Mouse (Mus musculus) intestine, embryonic 16.5 days (tissue): ENCODE results near the gene Gm2115. TPM values are rescaled to one million over a fixed set of nuclear protein-coding genes. Genes with fewer than 3 reads are reported as not detected.

Experiments used
- ATAC-seq: fragments of 200-750 bp; cut with Nextera tagmentation; 2 replicates; pipeline ENCODE4 v1.8.0; 2017; ENCODE audit warnings: moderate TSS enrichment, moderate library complexity
- H3K27ac ChIP-seq: fragments of 300-500 bp; sonication (generic); 2 replicates; pipeline ENCODE4 v1.5.1; 2014; ENCODE audit warnings: mild to moderate bottlenecking, low read length
- H3K27me3 ChIP-seq: fragments of 300-500 bp; sonication (generic); replicated peaks from 2 replicates; pipeline ENCODE4 v1.6.1; 2014; ENCODE audit warnings: low read length, control low read depth, mixed read lengths; ENCODE audit not compliant: control insufficient read depth, insufficient read depth
- H3K36me3 ChIP-seq: fragments of 300-500 bp; sonication (generic); 2 replicates; pipeline ENCODE4 v1.6.1; 2014; ENCODE audit warnings: low read length, control low read depth; ENCODE audit not compliant: control insufficient read depth, insufficient read depth
- H3K4me1 ChIP-seq: fragments of 300-500 bp; sonication (generic); 2 replicates; pipeline ENCODE4 v1.6.1; 2014; ENCODE audit warnings: low read length, control low read depth, mixed read lengths; ENCODE audit not compliant: control insufficient read depth, insufficient read depth
- H3K4me2 ChIP-seq: fragments of 300-500 bp; sonication (generic); 2 replicates; pipeline ENCODE4 v1.6.1; 2014; ENCODE audit warnings: low read depth, low read length, control low read depth
- H3K4me3 ChIP-seq: fragments of 300-500 bp; sonication (generic); 2 replicates; pipeline ENCODE4 v1.5.1; 2014; ENCODE audit warnings: mild to moderate bottlenecking, low read length
- H3K9ac ChIP-seq: fragments of 300-500 bp; sonication (generic); 2 replicates; pipeline ENCODE4 v1.6.1; 2014; ENCODE audit warnings: low read depth, low read length
- H3K9me3 ChIP-seq: fragments of 300-500 bp; sonication (generic); 2 replicates; pipeline ENCODE4 v1.6.1; 2016; ENCODE audit warnings: low read length, control low read depth; ENCODE audit not compliant: control insufficient read depth
- WGBS: fragments of 180-500 bp; shearing (Covaris S2); extraction: QIAGEN DNeasy Blood & Tissue Kit; methylation state at CpG from one replicate; pipeline ENCODE4 v1.1.7; 2014; 5-methylcytosine and 5-hydroxymethylcytosine counted together
- polyA plus RNA-seq: library from polyadenylated mRNA; unstranded; fragments of >200 nt; fragmentation: Nextera tagmentation; extraction: Ambion mirVana; gene quantifications from 2 replicates; pipeline ENCODE4 v1.2.1, GENCODE M21; 2015

Gene Gm2115
- polyA plus RNA-seq, 1 experiment from 2014 or later: 1.4 TPM

GRCm38 (mm10) chr7:84534632-84535031, 5.9 kb downstream of the Gm2115 start:
- Histone ChIP-seq H3K9ac (no peak overlapping the region), H3K27ac (no peak overlapping the region), H3K27me3 (0 out of 2 replicates have a peak, but pooled peaks cover 3% of the 10 kb centered on the region), H3K4me2 (no peak overlapping the region), H3K4me1 (peaks cover 4% of the 10 kb centered on the region; the same call in 1 of the 2 replicates), H3K36me3 (no peaks in the 10 kb centered on the region), H3K4me3 (no peak overlapping the region), H3K9me3 (no peaks in the 10 kb centered on the region)
- 75% methylated on average over 3 of the region's 3 CpGs for WGBS
- no peak for ATAC-seq

GRCm38 (mm10) chr7:84544946-84545345, 16.2 kb downstream of the Gm2115 start:
- no peak overlapping the region for H3K4me3 ChIP-seq
- H3K36me3 ChIP-seq: no peaks in the 10 kb centered on the region
- ATAC-seq: no peak
- no peaks in the 10 kb centered on the region for H3K4me1 ChIP-seq
- no peaks in the 10 kb centered on the region for H3K9me3 ChIP-seq
- 85% methylated on average over 4 of the region's 4 CpGs for WGBS
- H3K27me3 ChIP-seq: no peaks in the 10 kb centered on the region
- no peak overlapping the region for H3K4me2 ChIP-seq
- no peak overlapping the region for H3K9ac ChIP-seq
- no peak overlapping the region for H3K27ac ChIP-seq

- ATAC-seq: no peak
- H3K4me1 ChIP-seq: no peaks in the 10 kb centered on the region
- no peaks in the 10 kb centered on the region for H3K36me3 ChIP-seq
- WGBS: 62% methylated on average over 4 of the region's 4 CpGs
- no peaks in the 10 kb centered on the region for H3K9me3 ChIP-seq
- H3K27me3 ChIP-seq: no peaks in the 10 kb centered on the region
- H3K4me2 ChIP-seq: no peak overlapping the region
- H3K27ac ChIP-seq: no peak overlapping the region
- H3K4me3 ChIP-seq: no peak overlapping the region
- no peak overlapping the region for H3K9ac ChIP-seq
These were observed 17.9 kb downstream of the Gm2115 start for GRCm38 (mm10) chr7:84546667-84547066.

GRCm38 (mm10) chr7:84551472-84551871, 22.7 kb downstream of the Gm2115 start:
- WGBS: 86% methylated on average over 2 of the region's 2 CpGs
- no peak overlapping the region for H3K4me3 ChIP-seq

GRCm38 (mm10) chr7:84555294-84555693, 26.5 kb downstream of the Gm2115 start:
- no peak overlapping the region for H3K27ac ChIP-seq
- no peak overlapping the region for H3K9ac ChIP-seq
- 58% methylated on average over 3 of the region's 3 CpGs for WGBS
- H3K4me1 ChIP-seq: no peaks in the 10 kb centered on the region
- H3K9me3 ChIP-seq: no peaks in the 10 kb centered on the region
- H3K27me3 ChIP-seq: no peaks in the 10 kb centered on the region
- ATAC-seq: no peak
- no peak overlapping the region for H3K4me2 ChIP-seq
- H3K4me3 ChIP-seq: no peak overlapping the region
- H3K36me3 ChIP-seq: no peaks in the 10 kb centered on the region

More at GRCm38 (mm10) chr7:84551472-84551871, 22.7 kb downstream of the Gm2115 start:
- Histone ChIP-seq H3K9ac (no peak overlapping the region), H3K36me3 (no peaks in the 10 kb centered on the region), H3K27ac (no peak overlapping the region), H3K4me1 (no peaks in the 10 kb centered on the region), H3K4me2 (no peak overlapping the region), H3K27me3 (no peaks in the 10 kb centered on the region), H3K9me3 (no peaks in the 10 kb centered on the region)
- no peak for ATAC-seq

- no peak overlapping the region for H3K4me3 ChIP-seq
- H3K36me3 ChIP-seq: no peaks in the 10 kb centered on the region
- WGBS: 85% methylated on average over 3 of the region's 3 CpGs
- no peak overlapping the region for H3K9ac ChIP-seq
- H3K4me1 ChIP-seq: no peaks in the 10 kb centered on the region
- H3K4me2 ChIP-seq: no peak overlapping the region
- H3K27me3 ChIP-seq: no peaks in the 10 kb centered on the region
- H3K9me3 ChIP-seq: no peaks in the 10 kb centered on the region
- ATAC-seq: no peak
- H3K27ac ChIP-seq: no peak overlapping the region
These were observed 28.6 kb downstream of the Gm2115 start for GRCm38 (mm10) chr7:84557332-84557731.

- no peak for ATAC-seq
- no peak overlapping the region for H3K27ac ChIP-seq
- no peaks in the 10 kb centered on the region for H3K4me1 ChIP-seq
- H3K9me3 ChIP-seq: no peaks in the 10 kb centered on the region
- 87% methylated on average over 1 of the region's 1 CpGs for WGBS
- H3K4me2 ChIP-seq: no peak overlapping the region
- no peak overlapping the region for H3K9ac ChIP-seq
- H3K36me3 ChIP-seq: no peaks in the 10 kb centered on the region
- no peak overlapping the region for H3K4me3 ChIP-seq
- no peaks in the 10 kb centered on the region for H3K27me3 ChIP-seq
These were observed 31.7 kb downstream of the Gm2115 start for GRCm38 (mm10) chr7:84560500-84560899.

GRCm38 (mm10) chr7:84564236-84564635, 35.5 kb downstream of the Gm2115 start:
- ATAC-seq: no peak
- 80% methylated on average over 3 of the region's 3 CpGs for WGBS
- Histone ChIP-seq H3K27me3 (no peaks in the 10 kb centered on the region), H3K9me3 (no peaks in the 10 kb centered on the region), H3K4me2 (no peak overlapping the region), H3K27ac (no peak overlapping the region), H3K4me1 (no peaks in the 10 kb centered on the region), H3K9ac (no peak overlapping the region), H3K36me3 (no peaks in the 10 kb centered on the region), H3K4me3 (no peak overlapping the region)

GRCm38 (mm10) chr7:84566200-84566599, 37.4 kb downstream of the Gm2115 start:
- Histone ChIP-seq H3K4me1 (no peaks in the 10 kb centered on the region), H3K9ac (no peak overlapping the region), H3K4me3 (no peak overlapping the region), H3K27me3 (no peaks in the 10 kb centered on the region), H3K4me2 (no peak overlapping the region), H3K9me3 (no peaks in the 10 kb centered on the region), H3K27ac (no peak overlapping the region), H3K36me3 (no peaks in the 10 kb centered on the region)
- 70% methylated on average over 6 of the region's 6 CpGs for WGBS
- no peak for ATAC-seq

- no peaks in the 10 kb centered on the region for H3K36me3 ChIP-seq
- 85% methylated on average over 2 of the region's 2 CpGs for WGBS
- no peak overlapping the region for H3K4me2 ChIP-seq
- H3K4me3 ChIP-seq: no peak overlapping the region
- H3K27ac ChIP-seq: no peak overlapping the region
- no peaks in the 10 kb centered on the region for H3K9me3 ChIP-seq
- no peaks in the 10 kb centered on the region for H3K27me3 ChIP-seq
- H3K9ac ChIP-seq: no peak overlapping the region
- no peak for ATAC-seq
- no peaks in the 10 kb centered on the region for H3K4me1 ChIP-seq
These were observed 48.3 kb downstream of the Gm2115 start for GRCm38 (mm10) chr7:84577034-84577433.
